Mouse (Mus musculus): ENCODE measurements around the gene Itih3.

Gene Itih3

DNA sequence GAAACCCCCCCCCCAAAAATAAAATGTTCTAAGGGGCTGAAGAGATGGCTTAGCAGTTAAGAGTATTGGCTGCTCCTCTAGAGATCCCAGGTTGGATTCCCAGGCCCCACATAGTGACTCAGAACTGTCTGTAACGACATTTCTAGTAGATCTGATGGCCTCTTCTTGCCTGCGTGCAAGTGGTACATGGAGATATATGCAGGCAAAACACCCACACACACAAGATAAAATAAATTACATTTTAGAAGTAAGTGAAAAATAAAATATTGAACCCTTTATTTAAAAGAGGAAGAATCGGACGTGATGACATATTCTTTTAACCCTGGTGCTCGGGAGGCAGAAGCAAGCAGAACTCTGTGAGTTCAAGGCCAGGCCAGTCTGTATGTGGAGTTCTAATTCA, 20.9 kb downstream of the Itih3 start:
- DNase-seq (ENCODE audit: low spot score in 2 of 2): no peak

DNA sequence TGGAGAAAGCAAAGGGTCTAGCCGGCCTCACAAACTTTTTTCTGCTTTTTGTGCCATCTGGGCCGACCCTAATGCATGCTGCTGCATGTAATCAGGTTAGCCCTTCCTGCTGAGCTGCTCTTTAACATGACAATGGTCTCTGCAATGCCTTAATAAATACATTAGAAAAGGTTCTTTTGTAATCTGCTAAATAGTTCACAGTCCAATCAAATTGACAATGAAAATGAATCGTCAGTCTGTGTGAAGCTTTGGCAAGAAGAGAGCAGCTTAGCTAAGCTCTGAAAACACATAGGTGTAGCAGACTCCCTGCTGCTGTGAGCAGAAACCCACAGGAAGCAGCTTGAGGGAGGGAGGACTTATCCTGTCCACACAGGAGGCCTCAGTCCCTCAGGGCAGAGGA, 23.6 kb downstream of the Itih3 start:
- no peak for DNase-seq (ENCODE audit: low spot score in 2 of 2)

DNA sequence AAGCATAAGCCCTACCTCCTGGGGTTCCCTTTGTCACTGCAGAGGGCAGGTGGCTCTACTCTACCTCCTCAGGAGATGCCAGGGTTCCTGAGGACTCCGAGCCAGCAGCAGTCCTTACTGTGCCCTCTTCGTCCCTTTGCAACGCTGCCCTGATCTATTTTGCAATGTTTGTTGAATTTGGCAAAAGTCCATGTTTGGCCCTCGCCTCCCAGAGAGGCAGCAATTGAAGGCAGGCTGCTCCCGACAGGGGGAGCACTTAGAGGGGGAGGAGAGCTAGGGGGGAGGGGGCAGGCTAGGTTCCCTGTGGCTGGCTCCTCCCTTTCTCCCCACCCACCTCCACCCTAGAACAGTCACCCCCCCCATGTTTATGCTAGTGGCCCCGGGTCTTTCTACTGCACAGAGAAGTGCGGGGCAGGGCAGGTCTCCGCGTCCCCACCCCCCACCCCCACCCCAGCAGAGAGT, 35.3 kb downstream of the Itih3 start:
- no peak for DNase-seq (ENCODE audit: low spot score in 2 of 2)

DNA sequence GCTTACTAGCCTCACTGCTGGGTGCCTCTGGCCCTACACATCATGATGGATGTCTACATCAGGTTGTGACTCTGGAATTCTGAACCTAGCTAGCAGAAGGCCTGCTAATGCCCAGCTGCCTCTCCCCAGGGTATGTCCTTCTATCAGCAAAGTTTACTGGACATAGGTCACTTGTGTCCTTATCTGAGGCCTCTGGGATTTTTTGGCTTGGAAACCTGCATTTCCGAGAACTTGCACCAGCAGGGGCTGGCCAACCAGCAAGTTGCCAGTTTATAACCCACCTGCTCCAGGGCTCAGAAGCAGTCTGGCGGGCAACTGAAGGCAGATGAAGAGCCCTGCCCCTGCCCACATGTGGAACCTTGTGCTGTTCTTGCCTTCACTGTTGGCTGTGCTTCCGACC, 37.4 kb downstream of the Itih3 start, which contains the start of gene Itih4:
TSS of gene Itih4 (plus strand) at position 273 of the 400 bp plus-strand sequence.
- no peak for DNase-seq (ENCODE audit: low spot score in 2 of 2)

DNA sequence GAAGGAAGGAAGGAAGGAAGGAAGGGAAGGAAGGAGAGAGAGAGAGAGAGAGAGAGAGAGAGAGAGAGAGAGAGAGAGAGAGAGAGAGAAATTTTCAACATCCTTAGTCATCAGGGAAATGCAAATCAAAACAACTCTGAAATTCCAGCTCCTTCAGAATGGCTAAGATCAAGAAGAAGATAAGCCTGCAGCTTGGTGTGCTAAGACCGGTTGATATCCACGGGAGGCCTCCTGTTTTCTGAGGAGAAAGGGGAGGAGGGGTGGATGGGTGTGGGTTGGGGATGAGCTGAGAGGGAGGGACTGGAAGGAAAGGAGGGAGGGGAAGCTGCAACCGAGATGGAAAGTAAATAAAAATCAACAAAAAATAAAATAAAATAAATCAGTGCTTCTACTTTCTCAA, 38.3 kb downstream of the Itih3 start:
- DNase-seq (ENCODE audit: low spot score in 2 of 2): no peak

- DNase-seq (ENCODE audit: low spot score in 2 of 2): no peak
Observed at GRCm38 (mm10) chr14:30881718-30882108, 41.8 kb downstream of the Itih3 start.

GRCm38 (mm10) chr14:30880811-30881717, 42.5 kb downstream of the Itih3 start:
- DNase-seq (ENCODE audit: low spot score in 2 of 2): peak; percentile 21 to 75

DNA sequence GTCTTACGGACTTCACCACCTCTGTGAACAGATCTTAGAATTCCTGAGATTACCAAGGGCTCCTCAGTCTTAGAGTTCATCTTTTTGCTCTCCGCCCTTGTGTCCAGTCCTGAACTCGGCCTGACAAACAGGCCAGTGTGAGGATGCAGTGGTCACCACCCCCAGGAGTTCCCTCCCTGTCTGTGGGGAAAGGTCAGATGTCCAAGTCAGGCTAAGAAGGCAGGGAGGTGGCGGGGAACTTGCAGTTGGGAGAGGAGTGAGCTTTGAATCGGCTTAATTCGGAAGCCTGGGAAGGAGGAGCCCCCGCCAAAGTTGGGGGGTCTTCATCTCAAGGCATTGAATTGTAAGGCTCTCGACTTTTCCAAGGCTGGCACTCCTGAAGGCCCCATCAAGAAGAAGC, 43.3 kb downstream of the Itih3 start:
- no peak for DNase-seq (ENCODE audit: low spot score in 2 of 2)

GRCm38 (mm10) chr14:30879794-30880193, 43.8 kb downstream of the Itih3 start:
- no peak for DNase-seq (ENCODE audit: low spot score in 2 of 2)

- DNase-seq (ENCODE audit: low spot score in 2 of 2): no peak
Observed at GRCm38 (mm10) chr14:30878958-30879571, 44.5 kb downstream of the Itih3 start, which contains the start of gene Mustn1. Gene Mustn1 (plus strand): TSS chr14:30879200.

GRCm38 (mm10) chr14:30877827-30878226, 45.7 kb downstream of the Itih3 start:
- DNase-seq (ENCODE audit: low spot score in 2 of 2): no peak

DNA sequence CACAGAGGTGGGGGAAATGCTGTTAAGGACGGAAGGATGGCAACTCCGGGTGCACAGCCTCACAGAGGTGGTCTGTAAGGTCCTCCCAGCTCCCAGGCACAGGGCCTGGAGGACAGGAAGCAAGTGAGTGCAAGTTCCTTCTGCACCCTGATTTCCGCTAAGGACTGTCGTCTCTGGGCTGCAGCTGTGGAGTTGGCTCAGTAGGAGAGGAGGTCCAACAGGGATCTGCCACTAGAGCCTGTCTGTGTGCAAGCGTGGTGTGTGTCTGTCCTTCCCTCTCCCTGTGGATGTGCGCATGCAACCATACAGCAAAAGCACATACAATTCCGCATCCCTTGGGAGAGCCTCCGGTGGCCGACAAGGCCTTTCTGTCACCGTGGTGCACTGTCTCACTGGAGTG, 47.1 kb downstream of the Itih3 start:
- no peak for DNase-seq (ENCODE audit: low spot score in 2 of 2)

DNA sequence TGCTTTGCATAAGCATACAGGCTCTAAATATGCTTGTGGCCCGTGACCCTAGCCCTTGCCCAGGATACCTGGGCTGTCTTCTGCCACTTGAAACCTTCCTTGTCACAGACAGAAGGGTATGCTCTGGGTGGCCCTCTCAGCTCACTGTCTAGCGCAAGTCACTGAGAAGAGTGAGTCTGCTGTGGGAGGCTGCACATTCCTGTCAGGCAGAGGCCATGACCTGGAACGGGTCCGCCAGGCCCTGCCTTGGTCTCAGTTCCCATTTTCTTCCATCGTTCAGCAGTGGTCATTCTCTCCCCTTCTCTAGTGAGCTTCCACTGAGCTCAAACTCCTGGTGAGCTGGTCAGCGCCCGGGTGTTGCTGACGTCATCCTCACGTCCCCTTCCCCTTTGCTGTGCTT, 47.6 kb downstream of the Itih3 start:
- no peak for DNase-seq (ENCODE audit: low spot score in 2 of 2)

GRCm38 (mm10) chr14:30875130-30875865, 48.3 kb downstream of the Itih3 start:
- DNase-seq (ENCODE audit: low spot score in 2 of 2): no peak

DNA sequence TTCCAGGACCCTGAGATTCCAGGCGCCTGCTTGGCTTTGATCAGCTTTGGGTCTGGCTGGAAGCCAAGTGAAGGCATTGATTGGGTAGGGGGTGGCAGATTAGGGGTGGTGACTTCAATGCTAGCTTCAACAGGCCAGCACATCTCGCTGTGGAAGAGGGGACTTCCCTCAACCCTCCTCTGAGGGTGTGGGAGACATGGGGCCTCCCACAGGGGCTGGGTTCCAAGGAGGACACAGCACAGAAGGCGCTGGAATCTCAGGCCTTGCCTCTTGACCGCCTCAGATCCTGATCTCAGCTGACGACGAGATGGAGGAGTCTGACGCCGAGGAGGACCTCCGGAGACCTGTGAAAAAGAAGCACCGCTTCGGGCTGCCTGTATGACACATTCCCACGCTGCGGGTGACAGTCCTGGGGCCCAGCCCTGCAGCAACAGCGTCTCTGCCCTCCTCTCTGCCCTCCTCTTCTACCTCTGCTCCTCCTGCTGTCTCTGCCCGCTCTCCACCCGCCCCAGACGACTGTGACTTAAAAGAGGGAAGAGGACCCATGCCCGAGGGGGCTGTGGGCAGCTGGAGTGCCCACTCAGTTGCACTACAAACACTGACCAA, 49.4 kb downstream of the Itih3 start:
- no peak for DNase-seq (ENCODE audit: low spot score in 2 of 2)

DNA sequence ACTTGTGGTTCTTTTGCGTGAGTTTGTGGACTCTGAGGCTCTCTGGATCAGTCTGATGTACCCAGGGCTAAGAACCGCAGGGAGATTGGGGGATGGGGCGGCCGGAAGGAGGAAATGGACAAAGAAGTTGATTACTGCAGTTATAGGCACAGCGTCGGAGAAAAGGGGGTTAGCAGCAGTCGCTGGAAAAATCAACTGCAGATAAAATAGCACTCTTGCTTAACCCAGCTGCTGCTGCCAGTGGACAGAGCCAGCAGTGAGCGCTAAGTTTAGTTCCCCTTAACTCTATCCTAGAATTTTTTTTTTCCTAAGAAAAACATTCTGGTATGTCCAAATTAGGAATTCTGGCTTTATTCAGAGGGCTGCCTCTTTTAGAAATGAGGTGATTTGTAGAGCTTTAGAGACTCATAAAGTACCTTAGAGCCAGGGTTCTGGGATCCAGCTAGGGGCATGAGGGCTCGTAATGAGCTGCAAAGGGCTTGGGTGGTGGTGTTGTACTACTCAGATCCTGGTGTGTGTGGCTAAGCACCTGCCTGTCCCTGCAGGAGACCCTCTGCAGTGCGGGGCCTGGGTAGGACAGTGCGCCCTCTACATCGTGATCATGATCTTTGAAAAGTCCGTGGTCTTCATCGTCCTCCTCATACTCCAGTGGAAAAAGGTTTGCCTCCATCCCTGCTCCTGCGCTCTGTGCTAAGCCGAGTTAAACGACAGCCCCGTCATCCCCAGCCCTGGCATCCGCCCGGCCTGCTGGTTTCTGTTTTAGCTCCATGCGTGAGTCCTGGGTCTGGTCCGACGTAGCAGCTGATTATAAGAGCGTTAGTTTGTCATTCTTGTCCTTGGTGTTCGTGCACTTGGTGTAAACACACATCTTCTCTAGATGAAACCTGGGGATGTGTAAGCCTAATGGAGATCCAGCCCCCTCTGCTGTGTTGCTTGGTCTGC, 53.1 kb downstream of the Itih3 start:
- no peak for DNase-seq (ENCODE audit: low spot score in 2 of 2)

DNA sequence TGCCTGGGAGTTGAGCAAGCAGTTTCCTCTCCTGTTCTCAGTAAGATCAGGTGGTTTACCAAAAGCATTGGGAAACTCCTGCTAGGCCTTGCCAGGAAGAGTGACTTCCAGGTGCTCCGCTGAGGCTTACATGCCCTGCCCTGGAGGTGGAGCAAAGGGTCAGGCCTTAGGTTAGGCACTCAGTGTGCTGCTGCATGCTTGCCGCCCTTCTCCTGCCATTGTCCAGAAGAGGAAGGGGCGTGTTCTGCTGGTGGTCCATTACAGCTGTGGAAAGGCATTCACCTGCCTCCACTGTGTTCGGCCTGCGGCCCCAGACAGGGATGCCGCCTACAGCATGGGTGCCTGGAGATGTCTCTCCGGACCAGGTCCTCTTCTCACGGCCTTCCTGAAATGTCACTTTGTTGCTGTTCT, 54.2 kb downstream of the Itih3 start:
- no peak for DNase-seq (ENCODE audit: low spot score in 2 of 2)

DNA sequence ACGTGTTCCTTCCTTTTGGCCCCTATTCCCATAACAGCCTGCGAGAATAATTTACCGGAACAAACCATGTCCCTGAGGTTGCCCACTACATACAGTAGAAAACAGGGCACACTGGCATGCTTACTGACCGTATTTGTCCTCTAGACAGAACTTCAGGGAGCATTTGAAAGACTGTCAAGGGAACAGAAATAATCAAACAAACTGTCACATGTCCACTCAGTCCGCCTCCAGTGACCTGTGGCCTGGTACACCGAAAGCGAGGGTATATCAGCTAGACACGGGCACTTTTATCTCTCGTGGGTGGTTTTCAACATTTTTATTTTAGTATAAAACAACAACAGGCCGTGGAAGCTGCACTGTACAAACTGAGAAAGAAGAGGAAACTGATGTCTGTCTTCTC, 54.7 kb downstream of the Itih3 start:
- no peak for DNase-seq (ENCODE audit: low spot score in 2 of 2)

- DNase-seq (ENCODE audit: low spot score in 2 of 2): peak; percentile 52 to 83
Observed at GRCm38 (mm10) chr14:30867042-30867441, 56.5 kb downstream of the Itih3 start.

- DNase-seq (ENCODE audit: low spot score in 2 of 2): no peak
Observed at GRCm38 (mm10) chr14:30865311-30865710, 58.2 kb downstream of the Itih3 start.

GRCm38 (mm10) chr14:30862368-30862767, 61.2 kb downstream of the Itih3 start:
- no peak for DNase-seq (ENCODE audit: low spot score in 2 of 2)

Measured in spleen, postnatal 10 days (tissue).